Mouse (Mus musculus) thymus, postnatal 4 days (tissue): ENCODE data around the gene Eaf2.
"Not testable (repeated sequence)": the region's sequence is repeated elsewhere in the genome, so short reads cannot be mapped to it uniquely, and the experiment has no call there.

Experiments used
- DNase-seq: peaks from one replicate; pipeline ENCODE4 v3.0.0; 2021

Gene Eaf2

DNA sequence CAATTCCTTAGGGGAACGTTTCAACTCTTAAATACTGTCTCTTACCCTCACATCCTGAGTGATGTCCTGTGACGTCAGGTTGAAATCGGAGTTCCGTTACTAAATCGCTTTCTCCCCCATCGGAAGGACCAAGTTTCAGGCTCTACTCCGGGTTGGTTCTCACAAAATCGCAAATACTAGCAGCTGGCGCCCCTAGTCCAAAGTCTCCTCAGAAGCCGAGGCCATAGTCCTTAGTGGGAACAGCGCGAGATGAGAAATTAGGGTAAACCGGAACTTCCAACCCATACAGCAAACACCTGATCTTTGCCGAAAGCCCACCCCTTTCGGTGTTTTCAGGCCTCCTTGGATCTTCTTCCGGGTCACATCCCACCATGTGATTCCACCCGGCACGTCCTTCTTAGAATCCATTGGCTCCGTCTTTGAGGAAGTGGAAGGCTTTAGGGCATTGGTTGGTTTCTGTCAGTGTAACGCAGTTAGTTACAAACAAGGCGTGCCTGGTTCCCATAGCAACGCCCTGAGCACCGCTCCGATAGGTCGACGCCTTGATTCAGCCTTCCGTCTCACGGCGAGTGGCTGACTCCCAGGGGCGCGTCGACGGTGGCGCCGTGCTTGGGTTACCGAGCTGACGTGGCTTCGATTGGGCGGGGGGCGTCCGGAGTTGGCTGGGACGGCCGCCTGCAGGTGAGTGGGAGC lies at the start of gene Eaf2, which contains the start of gene Golgb1:
Gene Eaf2, minus strand, starts transcription at position 421 of the 693 bp plus-strand sequence.
Gene Golgb1, plus strand, starts transcription at position 558 of the 693 bp plus-strand sequence.
- DNase-seq, result peak; percentile 94

DNA sequence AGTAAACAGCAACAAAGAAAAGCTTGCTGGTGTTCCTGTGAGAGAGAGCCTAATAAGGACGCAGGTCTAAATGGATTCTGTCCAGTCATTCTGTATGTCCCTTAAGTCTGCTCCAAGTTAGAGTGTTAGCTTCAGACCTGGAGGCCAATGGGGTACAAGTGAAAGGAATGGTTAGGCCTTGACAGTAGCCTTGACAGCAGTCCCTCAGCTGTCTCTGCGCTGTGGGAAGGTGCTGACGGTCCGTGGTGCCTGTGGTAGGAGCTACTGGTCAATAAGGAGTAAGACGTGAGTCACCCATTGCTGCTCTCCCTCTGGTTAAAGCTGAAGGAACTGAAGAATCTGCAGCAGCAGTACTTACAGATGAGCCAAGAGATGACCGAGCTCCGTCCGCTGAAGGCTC lies 49.5 kb upstream of the Eaf2 start:
- no peak for DNase-seq

DNA sequence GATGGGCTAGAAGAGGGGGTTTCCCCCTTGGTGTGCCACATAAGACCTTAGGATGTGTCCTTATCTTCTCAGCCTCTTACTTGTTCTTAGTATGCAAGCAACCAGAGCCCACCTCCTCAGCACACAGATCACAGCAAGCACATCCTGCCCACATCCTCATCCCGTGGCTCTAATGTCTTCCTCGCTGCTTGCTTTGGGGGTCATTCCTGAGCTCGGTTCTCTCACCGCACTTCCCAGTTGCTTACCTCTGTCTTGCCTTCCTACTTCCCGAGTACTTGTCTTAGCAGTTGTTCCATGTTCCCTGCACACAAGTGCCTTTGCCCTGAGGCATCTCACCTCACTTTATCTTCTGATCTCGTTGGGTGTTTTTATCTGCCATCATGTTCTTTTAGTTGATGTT lies 47.2 kb upstream of the Eaf2 start:
- DNase-seq, result peak; percentile 45

DNA sequence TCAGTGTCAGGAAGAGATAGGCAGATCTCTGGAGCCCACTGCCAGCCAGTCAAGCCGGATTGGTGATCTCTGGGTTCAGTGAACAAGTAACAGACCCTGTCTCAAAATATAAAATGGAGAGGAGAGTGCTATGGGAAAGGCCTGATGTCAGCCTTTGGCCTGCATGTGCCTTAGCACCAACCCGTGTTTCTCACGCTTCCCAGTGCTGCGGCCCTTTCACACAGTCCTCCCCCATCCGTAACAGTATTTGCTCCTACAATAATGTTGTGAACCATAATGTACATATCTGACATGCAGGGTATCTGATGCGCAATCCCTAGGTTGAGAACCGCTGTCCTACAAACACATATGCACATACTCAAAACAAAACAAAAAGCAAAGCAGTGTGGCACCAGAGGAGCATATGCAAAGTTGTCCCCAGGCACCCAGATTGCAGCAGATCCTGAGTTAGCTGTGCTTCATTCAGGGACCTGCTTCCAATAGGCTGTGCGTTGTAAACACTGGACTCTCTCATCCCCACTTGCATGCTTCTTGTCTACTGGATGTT lies 46.3 kb upstream of the Eaf2 start:
- no peak for DNase-seq

DNA sequence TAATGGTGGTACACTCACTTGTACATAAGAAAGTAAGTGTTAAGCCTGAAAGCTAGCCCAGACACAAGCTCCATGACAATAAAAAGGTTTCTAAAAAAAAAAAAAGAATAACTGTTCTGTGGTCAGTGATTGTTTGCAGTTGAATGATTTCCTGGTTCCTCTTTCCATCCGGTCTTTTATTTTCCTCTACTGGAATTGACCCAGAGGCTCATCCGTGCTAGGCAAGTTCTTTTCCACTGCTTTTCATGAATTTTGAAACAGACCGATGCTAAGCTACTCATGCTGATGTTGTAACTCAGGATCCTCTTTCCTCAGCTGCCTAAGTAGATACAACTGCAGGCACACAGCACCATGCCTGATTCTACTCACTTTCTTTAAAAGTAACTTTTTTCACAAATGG lies 45.6 kb upstream of the Eaf2 start:
- DNase-seq, result no peak

DNA sequence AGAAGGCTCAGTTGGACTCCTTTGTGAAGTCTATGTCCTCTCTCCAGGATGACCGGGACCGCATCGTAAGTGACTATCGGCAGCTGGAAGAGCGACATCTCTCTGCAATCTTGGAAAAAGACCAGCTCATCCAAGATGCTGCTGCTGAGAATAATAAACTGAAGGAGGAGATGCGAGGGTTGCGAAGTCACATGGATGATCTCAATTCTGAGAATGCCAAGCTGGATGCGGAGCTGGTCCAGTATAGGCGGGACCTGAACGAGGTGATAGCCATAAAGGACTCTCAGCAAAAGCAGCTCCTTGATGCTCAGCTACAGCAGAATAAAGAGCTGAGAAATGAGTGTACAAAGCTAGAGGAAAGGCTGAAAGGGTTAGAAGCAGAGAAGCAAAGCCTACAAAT lies 43.7 kb upstream of the Eaf2 start:
- DNase-seq, result no peak

DNA sequence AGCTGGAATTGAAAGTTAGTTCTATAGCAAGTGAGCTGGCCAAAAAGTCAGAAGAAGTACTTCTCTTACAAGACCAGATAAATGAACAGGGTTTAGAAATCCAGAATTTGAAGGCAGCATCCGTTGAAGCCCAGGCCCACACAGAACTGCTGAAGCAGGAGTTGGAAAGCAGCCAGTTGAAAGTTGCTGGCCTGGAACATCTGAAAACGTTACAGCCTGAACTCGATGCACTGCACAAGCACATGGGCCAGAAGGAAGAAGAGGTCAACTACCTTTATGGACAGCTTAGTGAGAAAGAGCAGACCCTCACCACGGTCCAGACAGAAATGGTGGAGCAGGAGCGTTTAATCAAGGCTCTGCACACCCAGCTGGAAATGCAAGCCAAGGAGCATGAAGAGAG lies 39.4 kb upstream of the Eaf2 start:
- no peak for DNase-seq

DNA sequence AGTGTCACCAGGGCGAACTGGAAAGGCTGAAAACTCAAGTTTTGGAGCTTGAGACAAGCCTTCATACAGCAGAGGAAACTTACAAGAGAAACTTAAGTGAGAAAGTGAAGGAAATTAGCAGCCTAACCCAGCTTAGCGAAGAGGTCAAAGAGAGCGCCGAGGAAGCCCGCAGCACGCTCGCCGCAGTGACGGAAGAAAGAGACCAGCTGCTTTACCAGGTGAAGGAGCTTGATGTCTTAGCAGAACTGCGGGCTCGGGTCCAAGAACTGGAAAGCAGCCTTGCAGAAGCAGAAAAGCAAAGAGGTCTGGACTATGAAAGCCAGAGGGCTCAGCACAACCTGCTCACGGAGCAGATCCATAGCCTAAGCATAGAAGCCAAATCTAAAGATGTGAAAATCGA lies 37.5 kb upstream of the Eaf2 start:
- DNase-seq, result no peak

DNA sequence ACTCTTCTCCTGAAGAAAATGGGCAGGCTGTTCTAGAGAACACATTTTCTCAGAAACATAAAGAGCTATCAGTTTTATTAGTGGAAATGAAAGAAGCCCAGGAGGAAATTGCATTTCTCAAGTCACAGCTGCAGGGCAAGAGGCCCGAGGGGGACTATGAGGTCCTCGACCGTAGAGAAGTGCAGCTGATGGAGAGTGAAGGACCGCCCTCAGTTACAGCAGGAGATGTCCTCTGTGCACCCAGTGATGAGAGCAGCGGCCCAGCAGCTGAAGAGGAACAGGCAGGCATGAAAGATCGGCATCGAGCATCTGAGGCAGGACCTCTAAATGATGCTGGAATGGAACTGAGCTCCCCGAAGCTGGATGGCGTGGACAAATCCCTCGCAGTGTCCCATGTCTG lies 37.1 kb upstream of the Eaf2 start:
- no peak for DNase-seq

DNA sequence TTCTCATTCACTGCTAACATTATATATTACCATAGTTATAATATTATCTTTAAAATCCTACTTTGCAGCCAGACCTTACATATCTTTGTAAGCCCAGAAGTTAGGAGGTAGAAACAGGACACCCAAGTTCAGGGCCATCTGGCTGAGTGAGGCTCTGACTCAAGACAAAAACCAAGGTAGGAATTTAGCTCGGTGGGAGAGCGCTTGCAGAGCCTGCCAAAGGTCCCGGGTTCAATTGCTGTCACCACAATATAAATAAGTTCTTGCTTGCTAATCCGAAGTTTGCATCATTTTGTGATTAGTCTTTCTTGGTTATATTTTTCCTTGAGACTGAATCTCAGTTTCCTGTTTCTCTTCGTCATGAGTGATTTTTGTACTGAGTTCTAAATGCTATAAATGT lies 28.4 kb upstream of the Eaf2 start:
- no peak for DNase-seq

DNA sequence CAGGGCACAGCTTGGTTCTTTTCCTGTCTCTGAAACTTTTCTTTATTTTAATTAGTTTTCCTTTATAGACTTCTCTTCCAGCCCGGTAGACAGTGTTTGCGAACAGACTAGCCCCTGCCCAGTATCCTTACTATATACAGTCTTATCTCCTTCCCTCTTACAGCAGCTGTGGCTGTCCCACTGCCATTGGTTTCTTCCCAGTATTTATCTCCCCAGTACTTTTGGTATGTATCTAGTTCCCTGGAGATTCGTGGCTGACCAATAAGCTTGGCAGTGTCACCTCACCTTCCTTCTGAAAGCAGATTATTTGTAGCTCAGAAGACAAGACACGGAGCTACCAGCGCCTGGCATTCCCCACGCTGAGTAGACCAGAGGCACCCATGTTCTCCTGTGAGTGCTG lies 21.9 kb upstream of the Eaf2 start:
- no peak for DNase-seq

DNA sequence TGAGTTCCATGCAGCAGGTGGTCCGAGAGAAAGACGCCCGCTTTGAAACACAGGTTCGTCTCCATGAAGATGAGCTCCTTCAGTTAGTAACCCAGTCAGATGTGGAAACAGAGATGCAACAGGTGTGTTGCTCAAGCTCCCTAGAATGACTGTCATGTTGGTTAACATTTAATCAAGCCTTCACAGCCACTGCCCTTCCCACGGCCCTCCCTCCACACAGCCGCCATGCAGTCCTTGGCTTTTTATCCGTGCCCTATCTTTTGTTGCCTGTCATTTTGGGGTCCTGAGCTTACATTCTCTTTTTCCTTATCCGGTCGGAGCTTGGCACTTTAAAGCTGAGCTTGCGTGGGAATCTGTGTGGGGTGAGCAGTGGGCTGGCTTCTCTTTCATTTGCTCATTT lies 18.5 kb upstream of the Eaf2 start:
- DNase-seq, result no peak

DNA sequence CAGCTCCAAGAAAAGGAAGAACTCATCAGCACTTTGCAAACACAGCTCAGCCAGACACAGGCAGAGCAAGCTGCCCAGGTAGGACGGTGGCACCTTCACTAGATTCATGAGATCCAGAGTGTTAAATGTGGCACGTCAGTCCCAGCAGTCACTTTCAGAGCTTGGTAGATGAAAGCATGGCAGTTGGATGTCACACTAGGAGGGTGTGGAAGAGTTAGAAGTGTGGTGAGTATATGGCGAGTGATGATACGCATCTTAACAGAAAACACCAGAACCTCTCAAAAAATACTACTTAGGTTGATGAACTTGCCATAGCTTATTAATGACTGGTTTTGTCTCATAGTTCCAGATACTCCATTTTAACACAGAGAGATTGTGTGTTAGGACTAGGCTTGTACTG lies 16.6 kb upstream of the Eaf2 start:
- DNase-seq, result no peak

DNA sequence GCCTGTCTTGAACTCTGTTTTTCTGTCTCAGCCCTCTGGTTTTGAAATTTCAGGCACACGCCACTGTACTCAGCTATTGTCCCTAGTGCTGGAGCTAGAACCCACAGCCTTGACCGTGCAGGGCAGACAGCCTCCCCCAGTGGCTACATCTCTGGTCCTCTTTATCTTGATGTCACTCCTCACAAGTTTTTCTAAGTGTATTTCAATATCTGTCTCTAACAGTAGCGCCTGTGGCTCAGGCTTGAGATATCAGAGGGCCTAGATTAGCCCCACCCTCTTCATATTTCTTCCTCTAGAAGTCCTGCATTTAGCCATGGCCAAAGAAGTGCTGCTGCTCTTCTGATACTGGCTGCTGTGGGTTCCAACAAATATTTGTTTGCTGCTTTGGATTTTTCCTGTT lies 15.8 kb upstream of the Eaf2 start:
- no peak for DNase-seq

DNA sequence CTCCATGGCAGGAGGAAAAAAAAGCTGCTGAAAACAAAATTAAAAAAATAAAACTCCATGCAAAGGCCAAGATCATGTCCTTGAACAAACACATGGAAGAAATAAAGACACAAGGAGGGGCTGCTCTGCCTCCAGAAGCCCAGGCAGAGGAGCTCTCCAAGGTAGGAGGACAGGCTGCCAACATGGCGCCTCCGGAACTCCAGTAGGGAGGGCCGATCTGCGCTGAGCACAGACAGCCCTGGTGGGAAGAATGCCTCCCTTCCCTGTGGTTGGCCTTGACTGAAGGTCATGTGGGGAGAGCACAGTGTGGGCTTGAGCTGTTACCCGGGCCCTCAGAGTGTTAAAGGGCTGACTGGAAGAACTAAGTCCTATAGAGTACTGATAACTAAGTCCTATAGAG lies 12.7 kb upstream of the Eaf2 start:
- no peak for DNase-seq

DNA sequence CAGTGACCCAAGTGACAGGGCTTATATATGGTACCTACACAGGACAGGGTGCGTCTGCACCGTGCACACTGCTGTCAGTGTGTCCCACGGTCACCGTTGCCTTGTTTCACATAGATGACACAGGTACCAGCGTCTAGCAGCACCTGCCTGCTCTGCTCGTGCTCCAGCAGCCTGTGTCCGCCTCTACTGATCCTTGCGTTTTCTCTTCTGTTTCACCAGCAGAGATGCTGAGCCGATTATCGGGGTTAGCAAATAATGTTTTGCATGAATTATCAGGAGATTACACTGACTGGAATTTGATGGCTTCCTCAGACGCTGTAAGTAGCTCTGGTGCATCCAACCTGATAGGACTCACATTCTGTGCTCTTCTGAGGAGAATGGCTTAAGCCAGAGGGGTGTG lies 11.1 kb upstream of the Eaf2 start:
- no peak for DNase-seq

DNA sequence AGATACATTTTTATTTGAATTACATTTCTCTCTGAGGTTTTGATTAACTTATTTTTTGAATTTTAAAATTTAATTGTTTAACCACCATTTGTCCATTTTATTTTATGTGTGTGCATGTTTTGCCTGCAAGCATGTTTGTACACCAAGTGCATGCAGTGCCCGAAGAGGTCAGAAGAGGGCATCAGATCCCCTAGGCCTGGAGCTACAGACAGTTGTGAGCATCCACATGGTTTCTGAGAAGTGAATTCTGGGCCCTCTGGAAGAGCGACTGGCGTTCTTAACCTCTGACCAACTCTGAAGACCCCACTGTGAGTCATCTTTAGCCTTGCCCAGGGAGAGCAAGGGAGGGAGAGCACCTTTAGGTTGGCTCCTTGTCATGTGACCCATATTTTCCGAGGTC lies 10.1 kb upstream of the Eaf2 start:
- DNase-seq, result peak; percentile 86

DNA sequence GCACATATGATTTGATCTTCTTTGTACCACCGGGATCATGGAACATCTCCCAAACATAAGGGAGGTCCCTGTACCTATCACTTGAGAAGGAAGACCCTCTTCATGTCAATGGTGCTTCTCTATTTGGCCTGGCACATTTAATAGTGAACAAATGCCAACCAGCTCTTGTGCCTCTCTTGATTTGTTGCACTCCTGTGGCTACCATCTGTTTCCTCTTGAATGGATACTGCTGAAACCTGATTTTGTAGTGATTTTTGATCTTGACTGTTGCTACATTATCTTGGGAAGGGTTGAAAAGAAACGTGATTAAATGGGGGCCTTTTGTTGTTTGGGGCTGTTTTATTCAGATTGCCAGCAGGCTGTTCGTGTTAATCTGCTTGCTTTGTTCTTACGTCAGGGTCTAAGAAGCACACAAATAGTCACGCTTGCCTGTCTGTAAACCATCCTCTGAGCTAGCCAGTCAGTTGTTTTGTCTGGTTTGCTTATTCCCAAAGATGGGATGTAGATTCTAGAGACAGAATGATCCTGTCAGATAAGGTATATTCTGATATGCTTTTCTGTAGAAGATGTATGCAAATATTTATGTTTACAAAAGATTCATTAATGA lies 8.0 kb upstream of the Eaf2 start:
- no peak for DNase-seq

DNA sequence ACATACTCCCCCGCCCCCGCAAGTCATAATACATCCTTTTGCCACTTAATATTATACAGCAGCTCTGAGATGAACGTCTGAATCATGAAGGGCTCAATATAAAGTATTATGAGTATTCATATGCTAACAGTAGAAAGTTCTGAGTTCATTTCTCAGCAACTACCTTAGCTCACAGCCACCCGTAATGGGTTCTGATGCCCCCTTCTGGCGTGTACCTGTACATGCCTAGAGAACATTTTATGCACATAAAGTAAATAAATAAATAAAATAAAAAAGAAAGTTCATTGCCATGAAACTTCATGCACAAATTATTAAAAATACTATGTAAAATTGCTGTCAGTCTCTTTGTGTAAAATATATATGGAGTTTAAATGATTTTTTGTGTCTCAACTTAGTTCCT lies 2.5 kb upstream of the Eaf2 start:
- peak; percentile 55 for DNase-seq

DNA sequence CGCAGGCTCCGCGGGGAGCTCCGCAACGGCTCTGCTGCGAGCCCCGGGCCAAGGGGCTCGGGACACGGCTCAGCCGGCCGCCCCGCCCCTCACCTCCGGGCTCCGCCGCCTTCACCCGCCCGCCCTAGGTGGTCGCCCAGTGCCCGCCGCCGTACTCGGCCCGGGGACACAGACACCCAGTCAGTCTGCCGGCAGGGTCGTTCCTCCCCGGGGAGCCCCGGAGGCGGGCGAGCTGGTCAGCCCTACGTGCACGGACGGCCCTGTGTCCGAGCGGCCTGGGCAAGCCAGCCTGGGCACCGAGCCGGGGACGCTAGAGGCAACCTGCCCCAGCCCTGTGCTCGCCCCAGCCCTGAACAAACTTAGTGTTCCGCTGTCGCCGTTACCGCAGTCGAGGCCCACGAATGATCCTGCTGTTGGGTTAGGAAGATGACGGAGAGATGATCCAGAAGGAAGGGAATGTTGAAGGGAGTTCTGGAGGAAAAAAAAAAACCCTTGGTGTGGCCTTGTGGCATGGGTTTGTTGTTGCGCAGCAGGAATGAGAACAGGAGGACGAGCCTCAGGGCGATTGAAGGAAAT lies 561 bp upstream of the Eaf2 start:
- no peak for DNase-seq

DNA sequence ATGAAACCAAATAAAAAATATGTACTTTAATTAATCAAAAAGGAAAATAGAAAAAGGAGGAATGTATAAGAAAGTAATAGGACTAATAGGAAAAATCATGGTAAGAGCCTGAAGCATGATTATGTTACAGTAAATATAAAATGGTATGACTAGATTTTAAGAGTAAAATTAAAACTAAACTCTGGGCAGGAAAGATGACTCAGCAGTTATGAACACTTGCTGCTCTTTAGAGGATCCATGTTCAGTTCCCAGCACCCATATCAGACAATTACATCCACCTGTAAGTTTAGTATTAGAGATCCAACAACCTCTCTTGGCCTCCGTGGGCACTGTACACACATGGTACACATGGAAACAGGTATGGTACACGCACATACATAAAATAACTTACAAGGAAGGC lies 5.4 kb downstream of the Eaf2 start:
- no peak for DNase-seq

DNA sequence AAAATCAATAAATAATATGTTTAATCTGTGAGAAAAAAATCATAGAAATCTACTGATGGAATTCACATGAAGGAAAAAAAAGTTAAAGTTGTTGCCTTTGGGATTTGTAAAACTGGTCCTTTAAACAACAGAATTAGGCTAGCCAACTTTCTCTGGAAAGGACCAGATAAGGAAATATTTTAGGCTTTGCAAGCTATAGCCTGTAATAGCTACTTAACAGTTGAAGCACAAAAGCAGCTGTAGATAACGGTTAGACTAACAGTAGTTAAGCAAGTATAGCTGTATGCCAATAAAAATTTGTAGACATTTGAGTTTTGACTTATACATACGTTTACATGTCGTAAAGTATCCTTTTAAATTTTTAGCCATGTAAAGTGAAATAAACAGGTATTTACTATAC lies 11.2 kb downstream of the Eaf2 start:
- DNase-seq, result no peak

DNA sequence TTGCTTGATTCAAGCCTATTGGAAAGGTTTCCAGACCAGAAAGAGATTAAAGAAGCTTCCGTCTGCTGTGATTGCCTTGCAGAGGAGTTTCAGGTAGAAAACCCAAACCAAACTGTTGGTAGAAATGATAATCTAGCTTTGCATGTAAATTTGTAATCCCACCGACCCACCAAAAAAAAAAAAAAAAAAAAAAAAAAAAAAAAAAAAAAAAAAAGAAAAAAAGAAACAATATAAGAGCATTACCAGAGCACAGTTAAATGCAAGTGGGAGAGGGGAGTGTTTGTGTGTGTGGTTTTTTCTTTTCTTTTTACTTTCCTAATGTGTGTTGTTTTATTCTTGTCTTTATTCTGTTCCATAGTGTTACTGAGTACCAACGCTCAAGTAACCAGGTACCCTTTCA lies 23.6 kb downstream of the Eaf2 start:
- no peak for DNase-seq

DNA sequence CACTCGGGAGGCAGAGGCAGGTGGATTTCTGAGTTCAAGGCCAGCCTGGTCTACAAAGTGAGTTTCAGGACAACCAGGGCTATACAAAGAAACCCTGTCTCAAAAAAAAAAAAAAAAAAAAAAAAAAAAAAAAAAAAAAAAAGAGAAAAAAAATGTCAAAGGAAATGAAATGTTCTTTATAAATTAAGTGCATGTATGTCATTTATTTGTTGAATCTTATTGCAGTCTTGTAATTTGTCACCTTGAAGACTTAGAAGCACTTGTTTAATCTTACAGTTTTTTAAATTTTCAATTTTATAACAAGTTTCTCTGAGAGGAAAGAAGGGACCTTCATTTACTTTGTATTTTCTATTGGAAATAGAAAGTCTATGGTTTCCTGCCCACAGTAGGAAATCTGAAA lies 27.9 kb downstream of the Eaf2 start:
- not testable (repeated sequence) for DNase-seq

DNA sequence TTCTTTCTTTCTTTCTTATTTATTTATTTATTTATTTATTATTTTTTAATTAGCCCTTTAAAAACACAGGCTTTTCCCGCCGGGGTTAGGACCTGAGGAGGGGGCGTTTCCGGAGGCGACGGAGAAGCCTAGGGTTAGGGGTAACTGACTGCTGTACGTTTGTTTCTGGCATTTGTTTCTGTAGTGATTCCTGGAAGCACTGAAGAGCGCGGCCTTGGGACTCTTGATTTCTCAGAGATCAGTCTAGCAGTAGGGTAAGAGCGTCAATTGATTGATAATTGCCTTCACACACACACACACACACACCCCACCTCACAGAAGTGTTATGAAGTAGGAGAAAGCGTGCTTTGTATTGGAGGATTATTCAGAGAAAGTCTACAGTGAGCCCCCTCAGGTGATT lies 46.0 kb downstream of the Eaf2 start:
- DNase-seq, result no peak
